24 mouse cellular contexts compared by ENCODE assay signal in genomic region chr5:104228497-104228896, GRCm38 (mm10). TPM values are rescaled to one million over a fixed set of nuclear protein-coding genes. Genes with fewer than 3 reads are reported as not detected.
DNase-seq lines count a peak whose midpoint lies in the region; ATAC-seq and TF ChIP-seq lines count a peak whose summit lies in the region.
"Had no signal": no experiment of that assay in that cellular context is flagged by ENCODE, and none has a peak within 500 bp of the region (broad histone marks: within the 10 kb centered on the region; RNA-seq: fewer than 3 reads in every experiment).

No protein-coding gene starts in this region.

- DNase-seq in forebrain, embryonic 11.5 days (ENCODE audit: low spot score): no peak
- DNase-seq in forebrain, postnatal 0 days: no peak
- peak; percentile 27 for DNase-seq in limb, embryonic 11.5 days (ENCODE audit: low spot score)
- DNase-seq in limb, embryonic 10.5 days (ENCODE audit: low spot score): no peak
- peak; percentile 3 for DNase-seq in midbrain, embryonic 14.5 days
- DNase-seq in midbrain, embryonic 10.5 days (ENCODE audit: low spot score): no peak
- peak; percentile 5 for DNase-seq in forelimb bud, embryonic 11.5 days (ENCODE audit: low read depth, low spot score)
- no peak for DNase-seq in frontal cortex, postnatal 10 days (ENCODE audit: low spot score in 2 of 2)
- DNase-seq: adrenal gland, adult 2 months; adrenal gland, postnatal 10 days; adrenal gland, postnatal 25 days; cerebellum, adult 11-12 months; cerebellum, adult 2 months; cerebellum, adult 9-10 months; cerebellum, postnatal 10 days; cerebellum, postnatal 25 days had no signal

- no peaks in the 10 kb centered on the region for H3K4me1 ChIP-seq in forebrain, embryonic 11.5 days (replicated peaks; ENCODE audit: control insufficient read depth, insufficient read depth, low read length)
- H3K4me1 ChIP-seq in forebrain, postnatal 0 days (ENCODE audit: insufficient read depth): no peaks in the 10 kb centered on the region
- no peaks in the 10 kb centered on the region for H3K4me1 ChIP-seq in limb, embryonic 11.5 days (ENCODE audit: control insufficient read depth, insufficient read depth, low read length)
- H3K4me1 ChIP-seq in limb, embryonic 10.5 days: peaks cover 5% of the 10 kb centered on the region; the same call in 1 of the 2 replicates
- H3K4me1 ChIP-seq in midbrain, embryonic 14.5 days (ENCODE audit: control insufficient read depth, insufficient read depth, low read length): no peaks in the 10 kb centered on the region
- H3K4me1 ChIP-seq in midbrain, embryonic 10.5 days: no peaks in the 10 kb centered on the region
- H3K4me1 ChIP-seq: embryonic facial prominence, embryonic 10.5 days; embryonic facial prominence, embryonic 12.5 days; forebrain, embryonic 15.5 days had no signal

- H3K27ac ChIP-seq in forebrain, embryonic 11.5 days (ENCODE audit: low read depth, low read length): no peak overlapping the region
- no peak overlapping the region for H3K27ac ChIP-seq in forebrain, postnatal 0 days (ENCODE audit: low read depth, low read length)
- H3K27ac ChIP-seq in limb, embryonic 11.5 days (replicated peaks; ENCODE audit: low read depth, low read length): no peak overlapping the region
- no peak overlapping the region for H3K27ac ChIP-seq in limb, embryonic 10.5 days
- no peak overlapping the region for H3K27ac ChIP-seq in midbrain, embryonic 14.5 days (replicated peaks; ENCODE audit: low read depth, low read length)
- H3K27ac ChIP-seq in midbrain, embryonic 10.5 days (replicated peaks): no peak overlapping the region
- H3K27ac ChIP-seq: embryonic facial prominence, embryonic 10.5 days; embryonic facial prominence, embryonic 12.5 days; forebrain, embryonic 15.5 days had no signal

- no peaks in the 10 kb centered on the region for H3K27me3 ChIP-seq in forebrain, embryonic 11.5 days (ENCODE audit: control insufficient read depth, insufficient read depth, low read length)
- no peaks in the 10 kb centered on the region for H3K27me3 ChIP-seq in forebrain, postnatal 0 days (ENCODE audit: insufficient read depth, low read length)
- no peaks in the 10 kb centered on the region for H3K27me3 ChIP-seq in limb, embryonic 11.5 days (ENCODE audit: control insufficient read depth, insufficient read depth, low read length)
- H3K27me3 ChIP-seq in limb, embryonic 10.5 days (ENCODE audit: low read depth, poor library complexity, severe bottlenecking): no peaks in the 10 kb centered on the region
- H3K27me3 ChIP-seq in midbrain, embryonic 14.5 days (ENCODE audit: control insufficient read depth, insufficient read depth, low read length): no peaks in the 10 kb centered on the region
- H3K27me3 ChIP-seq in midbrain, embryonic 10.5 days (ENCODE audit: low read depth, poor library complexity, severe bottlenecking): no peaks in the 10 kb centered on the region
- H3K27me3 ChIP-seq: embryonic facial prominence, embryonic 12.5 days; forebrain, embryonic 15.5 days had no signal

- H3K36me3 ChIP-seq in forebrain, embryonic 11.5 days (ENCODE audit: control insufficient read depth, insufficient read depth, low read length): no peaks in the 10 kb centered on the region
- no peaks in the 10 kb centered on the region for H3K36me3 ChIP-seq in forebrain, postnatal 0 days (ENCODE audit: insufficient read depth)
- no peaks in the 10 kb centered on the region for H3K36me3 ChIP-seq in limb, embryonic 11.5 days (ENCODE audit: control insufficient read depth, insufficient read depth, low read length)
- H3K36me3 ChIP-seq in limb, embryonic 10.5 days: no peaks in the 10 kb centered on the region
- no peaks in the 10 kb centered on the region for H3K36me3 ChIP-seq in midbrain, embryonic 14.5 days (ENCODE audit: control insufficient read depth, insufficient read depth, low read length)
- no peaks in the 10 kb centered on the region for H3K36me3 ChIP-seq in midbrain, embryonic 10.5 days
- H3K36me3 ChIP-seq: embryonic facial prominence, embryonic 10.5 days; embryonic facial prominence, embryonic 12.5 days; forebrain, embryonic 15.5 days had no signal

- H3K9me3 ChIP-seq in forebrain, embryonic 11.5 days (ENCODE audit: control insufficient read depth, low read length): no peaks in the 10 kb centered on the region
- H3K9me3 ChIP-seq in forebrain, postnatal 0 days (ENCODE audit: low read length): no peaks in the 10 kb centered on the region
- no peaks in the 10 kb centered on the region for H3K9me3 ChIP-seq in limb, embryonic 11.5 days (ENCODE audit: control insufficient read depth, low read length)
- no peaks in the 10 kb centered on the region for H3K9me3 ChIP-seq in limb, embryonic 10.5 days (replicated peaks)
- H3K9me3 ChIP-seq in midbrain, embryonic 14.5 days (ENCODE audit: control insufficient read depth, low read length): no peaks in the 10 kb centered on the region
- no peaks in the 10 kb centered on the region for H3K9me3 ChIP-seq in midbrain, embryonic 10.5 days (replicated peaks)
- H3K9me3 ChIP-seq: embryonic facial prominence, embryonic 10.5 days; embryonic facial prominence, embryonic 12.5 days; forebrain, embryonic 15.5 days had no signal

- no peak overlapping the region for H3K4me2 ChIP-seq in forebrain, embryonic 11.5 days (ENCODE audit: low read depth, low read length, severe bottlenecking)
- H3K4me2 ChIP-seq in forebrain, postnatal 0 days (ENCODE audit: low read depth): no peak overlapping the region
- no peak overlapping the region for H3K4me2 ChIP-seq in limb, embryonic 11.5 days (ENCODE audit: low read depth, severe bottlenecking)
- no peak overlapping the region for H3K4me2 ChIP-seq in midbrain, embryonic 14.5 days (ENCODE audit: low read length)
- H3K4me2 ChIP-seq: embryonic facial prominence, embryonic 12.5 days; forebrain, embryonic 15.5 days had no signal

- peak; percentile 88 for ATAC-seq in forebrain, embryonic 11.5 days (replicated peaks; ENCODE audit: low FRiP score)
- ATAC-seq in forebrain, postnatal 0 days: no peak
- no peak for ATAC-seq in limb, embryonic 11.5 days (ENCODE audit: insufficient number of reproducible peaks, low FRiP score, low TSS enrichment, low read depth)
- no peak for ATAC-seq in midbrain, embryonic 14.5 days (ENCODE audit: low FRiP score, low TSS enrichment)
- ATAC-seq: forebrain, embryonic 15.5 days had no signal

- no peak for TF ChIP-seq CTCF in forebrain, postnatal 0 days (IDR thresholded peaks at IDR 0.05; ENCODE audit: low read depth)

- H3K9ac ChIP-seq in forebrain, embryonic 11.5 days (ENCODE audit: low read length): no peak overlapping the region
- no peak overlapping the region for H3K9ac ChIP-seq in forebrain, postnatal 0 days
- H3K9ac ChIP-seq in limb, embryonic 11.5 days (ENCODE audit: low read length): no peak overlapping the region
- H3K9ac ChIP-seq in midbrain, embryonic 14.5 days (replicated peaks; ENCODE audit: low read length): no peak overlapping the region
- H3K9ac ChIP-seq: embryonic facial prominence, embryonic 12.5 days; forebrain, embryonic 15.5 days had no signal

- 4% methylated on average over 1 of the region's 1 CpGs for WGBS in forebrain, embryonic 11.5 days
- WGBS in forebrain, postnatal 0 days: 11% methylated on average over 1 of the region's 1 CpGs
- WGBS in limb, embryonic 11.5 days: 11% methylated on average over 1 of the region's 1 CpGs
- 32% methylated on average over 1 of the region's 1 CpGs for WGBS in limb, embryonic 10.5 days
- WGBS in midbrain, embryonic 14.5 days: 13% methylated on average over 1 of the region's 1 CpGs
- 18% methylated on average over 1 of the region's 1 CpGs for WGBS in midbrain, embryonic 10.5 days

- H3K4me3 ChIP-seq in forebrain, embryonic 11.5 days (ENCODE audit: low read depth, low read length): no peak overlapping the region
- H3K4me3 ChIP-seq in forebrain, postnatal 0 days (ENCODE audit: low read depth, low read length): no peak overlapping the region
- no peak overlapping the region for H3K4me3 ChIP-seq in limb, embryonic 11.5 days (ENCODE audit: low read depth, low read length)
- H3K4me3 ChIP-seq in limb, embryonic 10.5 days: no peak overlapping the region
- H3K4me3 ChIP-seq in midbrain, embryonic 14.5 days (replicated peaks; ENCODE audit: low read depth, low read length): no peak overlapping the region
- no peak overlapping the region for H3K4me3 ChIP-seq in midbrain, embryonic 10.5 days
- H3K4me3 ChIP-seq: embryonic facial prominence, embryonic 10.5 days; embryonic facial prominence, embryonic 12.5 days; forebrain, embryonic 15.5 days had no signal

RNA-seq across cellular contexts. Expression of gene Dmp1, which starts 26.1 kb away (rescaled TPM):
- polyA plus RNA-seq in forebrain, embryonic 11.5 days (2014; fragmentation: Nextera tagmentation; extraction: Ambion mirVana): 0.72 and 0.77 TPM in 2 replicates
- 0.46 and 0.52 TPM in 2 replicates for total RNA-seq in forebrain, postnatal 0 days (2014; rRNA removed)
- 0.21 and 0.45 TPM in 2 replicates for polyA plus RNA-seq in forebrain, postnatal 0 days (2015; fragmentation: Nextera tagmentation; extraction: Ambion mirVana)
- not detected in 2 replicates for polyA plus RNA-seq in limb, embryonic 11.5 days (2014; fragmentation: Nextera tagmentation; extraction: Ambion mirVana)
- polyA plus RNA-seq in limb, embryonic 10.5 days (2016; fragmentation: Nextera tagmentation; extraction: Ambion mirVana): not detected in 2 replicates
- polyA plus RNA-seq in midbrain, embryonic 14.5 days (2014; fragmentation: Nextera tagmentation; extraction: Ambion mirVana): 0.50 and 0.66 TPM in 2 replicates
- 0.63 and 1.7 TPM in 2 replicates for polyA plus RNA-seq in midbrain, embryonic 10.5 days (2016; fragmentation: Nextera tagmentation; extraction: Ambion mirVana)
- total RNA-seq: adrenal gland, postnatal 25 days; ES-E14; MEL had no signal
- polyA plus RNA-seq: adrenal gland, adult 2 months had no signal

RNA-seq across cellular contexts. Expression of gene Dspp, which starts 58.0 kb away (rescaled TPM):
- polyA plus RNA-seq in forebrain, embryonic 11.5 days (2014; fragmentation: Nextera tagmentation; extraction: Ambion mirVana): not detected in 2 replicates
- total RNA-seq in forebrain, postnatal 0 days (2014; rRNA removed): not detected in 2 replicates
- polyA plus RNA-seq in forebrain, postnatal 0 days (2015; fragmentation: Nextera tagmentation; extraction: Ambion mirVana): not detected in 2 replicates
- polyA plus RNA-seq in limb, embryonic 11.5 days (2014; fragmentation: Nextera tagmentation; extraction: Ambion mirVana): not detected in 2 replicates
- not detected in 2 replicates for polyA plus RNA-seq in limb, embryonic 10.5 days (2016; fragmentation: Nextera tagmentation; extraction: Ambion mirVana)
- polyA plus RNA-seq in midbrain, embryonic 14.5 days (2014; fragmentation: Nextera tagmentation; extraction: Ambion mirVana): not detected in 2 replicates
- not detected in 2 replicates for polyA plus RNA-seq in midbrain, embryonic 10.5 days (2016; fragmentation: Nextera tagmentation; extraction: Ambion mirVana)
- total RNA-seq: adrenal gland, adult 2 months; adrenal gland, postnatal 10 days; adrenal gland, postnatal 25 days; adrenal gland, postnatal 4 days; ES-E14; MEL had no signal
- polyA plus RNA-seq: adrenal gland, adult 2 months; C2C12; embryonic facial prominence, embryonic 10.5 days; embryonic facial prominence, embryonic 12.5 days; embryonic facial prominence, embryonic 14.5 days had no signal

Comparison
In these comparisons a context has a peak if more than half of its experiments do, and no peak if none do; other contexts are left out.
1. DNase-seq: peak in limb, embryonic 11.5 days (single experiment), midbrain, embryonic 14.5 days (single experiment) and forelimb bud, embryonic 11.5 days (single experiment); none in forebrain, embryonic 11.5 days (single experiment), forebrain, postnatal 0 days (single experiment), limb, embryonic 10.5 days (single experiment), midbrain, embryonic 10.5 days (single experiment) and frontal cortex, postnatal 10 days (0 of 2).